Mouse (Mus musculus): ENCODE measurements around the gene Poldip2.

GRCm38 (mm10) chr11:78567614-78568013 lies 55.6 kb downstream of the Poldip2 start:
- TF ChIP-seq GATA1 (IDR thresholded peaks at IDR 0.05; ENCODE audit: low read length) (no peak), TAL1 (IDR thresholded peaks at IDR 0.05; ENCODE audit: low read length) (no peak)

Data from erythroblast, embryonic 14.5 days (primary cell).